Mouse (Mus musculus): Measurements from ENCODE around the gene Mixl1. TPM values are rescaled to one million over a fixed set of nuclear protein-coding genes. Genes with fewer than 3 reads are reported as not detected.

The Mixl1 gene
- polyA plus RNA-seq, 1 experiment from 2014 or later: not detected

- ATAC-seq (ENCODE audit: low FRiP score): no peak
- Histone ChIP-seq H3K4me2 (no peak overlapping the region), H3K4me3 (replicated peaks) (no peak overlapping the region), H3K9ac (no peak overlapping the region), H3K27ac (no peak overlapping the region), H3K36me3 (replicated peaks) (no peaks in the 10 kb centered on the region), H3K9me3 (no peaks in the 10 kb centered on the region), H3K4me1 (no peaks in the 10 kb centered on the region), H3K27me3 (no peaks in the 10 kb centered on the region)
- WGBS: 56% methylated on average over 3 of the region's 3 CpGs
These were observed 10.5 kb upstream of the Mixl1 start for GRCm38 (mm10) chr1:180707368-180707767.

DNA sequence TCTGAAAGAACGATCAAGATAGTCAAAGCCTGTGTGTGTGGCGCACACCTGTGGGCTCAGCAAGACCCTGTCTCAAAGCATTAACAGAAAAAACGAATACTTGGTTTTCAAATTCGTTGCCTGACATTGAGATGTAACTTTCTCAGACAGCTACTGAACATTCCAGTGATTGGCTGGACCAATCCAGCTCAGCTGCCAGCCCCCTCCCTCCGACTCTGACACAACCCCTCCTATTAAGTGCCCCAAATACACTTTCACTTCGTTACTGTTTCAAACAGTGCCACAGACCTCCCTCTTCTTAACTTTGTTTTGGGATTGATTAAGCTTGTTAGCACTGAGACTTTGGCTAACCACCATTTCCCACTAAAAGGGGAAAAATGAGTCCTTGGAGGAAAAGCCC, 6.6 kb upstream of the Mixl1 start:
- H3K27me3 ChIP-seq: peaks cover 19% of the 10 kb centered on the region
- no peak overlapping the region for H3K4me3 ChIP-seq (replicated peaks)
- H3K36me3 ChIP-seq (replicated peaks): no peaks in the 10 kb centered on the region
- 55% methylated on average over 6 of the region's 6 CpGs for WGBS
- H3K4me1 ChIP-seq: no peaks in the 10 kb centered on the region
- no peaks in the 10 kb centered on the region for H3K9me3 ChIP-seq
- no peak overlapping the region for H3K9ac ChIP-seq
- ATAC-seq (ENCODE audit: low FRiP score): no peak
- no peak overlapping the region for H3K27ac ChIP-seq
- no peak overlapping the region for H3K4me2 ChIP-seq

- 57% methylated on average over 5 of the region's 5 CpGs for WGBS
- no peak overlapping the region for H3K4me3 ChIP-seq (replicated peaks)
- no peak overlapping the region for H3K27ac ChIP-seq
- peaks cover 61% of the 10 kb centered on the region for H3K27me3 ChIP-seq
- no peaks in the 10 kb centered on the region for H3K9me3 ChIP-seq
- no peak for ATAC-seq (ENCODE audit: low FRiP score)
- H3K9ac ChIP-seq: no peak overlapping the region
- no peak overlapping the region for H3K4me2 ChIP-seq
- H3K36me3 ChIP-seq (replicated peaks): no peaks in the 10 kb centered on the region
- H3K4me1 ChIP-seq: peaks cover 14% of the 10 kb centered on the region
These were observed 1.2 kb upstream of the Mixl1 start for GRCm38 (mm10) chr1:180698063-180698462.

DNA sequence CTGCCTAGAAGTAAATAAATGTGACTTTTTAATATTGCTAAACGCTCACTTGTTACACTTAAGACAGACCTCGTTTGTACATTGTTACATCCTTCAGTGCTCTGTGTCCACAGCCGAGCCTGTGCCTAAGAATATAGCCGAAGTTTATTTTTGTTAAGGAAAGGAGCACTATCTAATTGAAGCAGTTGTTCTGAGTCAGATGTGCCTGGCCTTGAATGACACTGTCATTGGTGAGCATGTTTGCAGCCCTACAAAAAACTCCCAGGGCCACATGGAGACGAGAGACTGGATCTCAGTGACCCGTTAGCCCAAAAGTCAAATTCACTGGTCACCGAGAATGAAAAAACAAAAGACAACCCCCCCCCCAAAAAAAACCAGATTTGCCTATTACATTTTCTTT, 5.5 kb downstream of the Mixl1 start:
- WGBS: 89% methylated on average over 7 of the region's 7 CpGs
- H3K36me3 ChIP-seq (replicated peaks): peaks cover 40% of the 10 kb centered on the region
- peaks cover 22% of the 10 kb centered on the region for H3K27me3 ChIP-seq
- H3K9ac ChIP-seq: no peak overlapping the region
- no peak overlapping the region for H3K4me2 ChIP-seq
- peaks cover 1% of the 10 kb centered on the region for H3K4me1 ChIP-seq
- no peak overlapping the region for H3K4me3 ChIP-seq (replicated peaks)
- no peaks in the 10 kb centered on the region for H3K9me3 ChIP-seq
- no peak overlapping the region for H3K27ac ChIP-seq
- ATAC-seq (ENCODE audit: low FRiP score): no peak

Other genes with a start within 250 kb of the Mixl1 start
- 0.44 and 0.66 TPM in 2 replicates for gene Stum, start 213.5 kb downstream of the Mixl1 start, polyA plus RNA-seq (2016; fragmentation: Nextera tagmentation; extraction: Ambion mirVana)
- gene Parp1, start 128.1 kb downstream of the Mixl1 start, polyA plus RNA-seq (2016; fragmentation: Nextera tagmentation; extraction: Ambion mirVana): 241 and 255 TPM in 2 replicates
- 27.1 and 30.0 TPM in 2 replicates for gene Lin9, start 55.9 kb downstream of the Mixl1 start, polyA plus RNA-seq (2016; fragmentation: Nextera tagmentation; extraction: Ambion mirVana)
- 22.5 and 23.7 TPM in 2 replicates for gene Acbd3, start 29.0 kb upstream of the Mixl1 start, polyA plus RNA-seq (2016; fragmentation: Nextera tagmentation; extraction: Ambion mirVana)
- gene H3f3a, start 116.9 kb upstream of the Mixl1 start, polyA plus RNA-seq (2016; fragmentation: Nextera tagmentation; extraction: Ambion mirVana): 3,507 and 3,679 TPM in 2 replicates
- 39.0 and 39.1 TPM in 2 replicates for gene Sde2, start 154.1 kb upstream of the Mixl1 start, polyA plus RNA-seq (2016; fragmentation: Nextera tagmentation; extraction: Ambion mirVana)
- gene Lefty2, start 196.1 kb upstream of the Mixl1 start, polyA plus RNA-seq (2016; fragmentation: Nextera tagmentation; extraction: Ambion mirVana): 0.17 TPM in 1 of 2 replicates, not detected in the other
- gene Pycr2, start 207.3 kb upstream of the Mixl1 start, polyA plus RNA-seq (2016; fragmentation: Nextera tagmentation; extraction: Ambion mirVana): 98.3 and 98.4 TPM in 2 replicates
- 0.24 and 0.34 TPM in 2 replicates for gene Lefty1, start 238.0 kb upstream of the Mixl1 start, polyA plus RNA-seq (2016; fragmentation: Nextera tagmentation; extraction: Ambion mirVana)
- gene Tmem63a, start 245.3 kb upstream of the Mixl1 start, polyA plus RNA-seq (2016; fragmentation: Nextera tagmentation; extraction: Ambion mirVana): 2.0 and 2.4 TPM in 2 replicates